Mouse (Mus musculus): ENCODE results near the gene Rbm34. TPM values are rescaled to one million over a fixed set of nuclear protein-coding genes. Genes with fewer than 3 reads are reported as not detected.

The Rbm34 gene
- polyA plus RNA-seq, 1 experiment from 2014 or later = 20.3 TPM

DNA sequence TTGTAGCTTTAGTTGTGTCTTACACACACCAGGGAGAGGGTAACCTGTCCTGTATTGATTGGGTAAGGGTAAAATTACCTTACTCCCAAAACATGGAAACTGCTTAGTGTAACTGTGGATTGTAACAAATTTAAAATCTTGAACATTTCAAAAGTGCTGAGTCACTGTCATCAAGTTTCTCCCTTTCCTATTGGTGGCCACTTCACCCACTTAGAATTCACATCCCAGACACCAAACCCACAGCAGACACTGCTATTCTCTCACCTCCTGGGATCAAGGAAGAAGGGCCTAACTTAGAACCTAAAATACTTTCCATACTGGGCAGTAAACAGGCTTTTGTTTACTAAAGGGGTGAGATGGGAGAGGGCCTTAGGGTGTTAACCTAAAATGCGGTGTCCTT lies 38.6 kb downstream of the Rbm34 start:
- no peak overlapping the region for H3K27ac ChIP-seq (replicated peaks; ENCODE audit: low read depth, low read length)
- no peaks in the 10 kb centered on the region for H3K9me3 ChIP-seq (ENCODE audit: control insufficient read depth, low read length)
- DNase-seq (ENCODE audit: low spot score) = no peak
- H3K9ac ChIP-seq (ENCODE audit: low read depth, low read length) = no peak overlapping the region
- no peak for ATAC-seq (ENCODE audit: low read depth)
- no peaks in the 10 kb centered on the region for H3K4me1 ChIP-seq (ENCODE audit: control insufficient read depth, insufficient read depth, low read length)
- H3K36me3 ChIP-seq (ENCODE audit: control insufficient read depth, insufficient read depth, low read length) = peaks cover 64% of the 10 kb centered on the region
- H3K4me2 ChIP-seq (ENCODE audit: low read depth, low read length) = no peak overlapping the region
- H3K27me3 ChIP-seq (replicated peaks; ENCODE audit: control insufficient read depth, insufficient read depth, low read length) = no peaks in the 10 kb centered on the region
- H3K4me3 ChIP-seq (ENCODE audit: low read depth, low read length) = no peak overlapping the region
- 74% methylated on average over 1 of the region's 1 CpGs for WGBS

DNA sequence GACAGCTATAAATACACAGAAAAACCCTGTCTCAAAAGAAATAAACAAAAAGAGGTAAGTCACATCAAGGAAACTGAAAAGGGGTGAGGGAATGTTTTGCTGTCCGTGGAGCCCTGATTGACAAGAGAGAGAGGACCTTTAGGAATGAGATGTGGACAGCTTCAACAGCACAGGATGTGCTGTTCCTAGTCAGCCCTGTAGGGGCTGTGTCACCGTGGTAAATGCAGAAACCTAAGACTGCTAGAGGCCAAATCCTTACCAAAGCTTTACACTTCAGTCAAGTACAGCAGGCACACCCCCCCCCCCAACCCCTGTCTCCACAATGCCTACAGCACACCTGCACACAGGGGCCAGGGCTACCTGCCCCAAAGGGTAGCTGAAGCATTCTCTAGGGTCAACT lies 39.2 kb downstream of the Rbm34 start:
- no peak overlapping the region for H3K4me3 ChIP-seq (ENCODE audit: low read depth, low read length)
- no peaks in the 10 kb centered on the region for H3K27me3 ChIP-seq (replicated peaks; ENCODE audit: control insufficient read depth, insufficient read depth, low read length)
- 35% methylated on average over 2 of the region's 2 CpGs for WGBS
- no peak overlapping the region for H3K9ac ChIP-seq (ENCODE audit: low read depth, low read length)
- H3K9me3 ChIP-seq (ENCODE audit: control insufficient read depth, low read length) = no peaks in the 10 kb centered on the region
- no peak overlapping the region for H3K4me2 ChIP-seq (ENCODE audit: low read depth, low read length)
- DNase-seq (ENCODE audit: low spot score) (no peak), ATAC-seq (ENCODE audit: low read depth) (no peak)
- peaks cover 58% of the 10 kb centered on the region for H3K36me3 ChIP-seq (ENCODE audit: control insufficient read depth, insufficient read depth, low read length)
- H3K4me1 ChIP-seq (ENCODE audit: control insufficient read depth, insufficient read depth, low read length) = no peaks in the 10 kb centered on the region
- no peak overlapping the region for H3K27ac ChIP-seq (replicated peaks; ENCODE audit: low read depth, low read length)

DNA sequence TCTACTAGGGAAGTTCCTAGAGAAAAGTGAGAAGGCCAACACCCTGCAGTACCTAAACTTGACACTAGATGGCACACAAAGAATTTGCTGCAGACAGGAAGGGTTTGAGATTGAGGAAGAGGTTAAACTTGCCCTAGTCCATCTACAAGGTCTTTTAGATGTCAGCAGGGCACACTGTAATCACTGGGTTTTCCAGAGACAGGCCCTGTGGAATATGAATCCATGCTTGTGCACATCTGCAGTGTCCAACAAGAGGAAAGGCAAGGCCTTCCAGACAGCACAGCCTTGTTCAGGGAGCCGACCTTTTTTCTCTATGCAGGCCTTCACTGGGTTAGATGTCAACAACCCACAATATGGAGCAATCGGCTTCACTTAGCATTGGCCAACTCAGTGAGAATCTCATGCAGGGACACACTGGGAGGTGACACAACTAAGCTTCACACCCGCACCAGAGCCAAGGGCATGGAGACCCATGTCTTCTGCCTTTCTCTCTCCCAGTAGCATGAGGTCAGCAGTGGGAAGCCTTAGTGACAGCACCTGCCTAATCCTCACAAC lies 41.2 kb downstream of the Rbm34 start:
- Histone ChIP-seq H3K9ac (ENCODE audit: low read depth, low read length) (no peak overlapping the region), H3K27me3 (replicated peaks; ENCODE audit: control insufficient read depth, insufficient read depth, low read length) (no peaks in the 10 kb centered on the region), H3K4me2 (ENCODE audit: low read depth, low read length) (no peak overlapping the region), H3K4me1 (ENCODE audit: control insufficient read depth, insufficient read depth, low read length) (no peaks in the 10 kb centered on the region), H3K9me3 (ENCODE audit: control insufficient read depth, low read length) (no peaks in the 10 kb centered on the region), H3K27ac (replicated peaks; ENCODE audit: low read depth, low read length) (no peak overlapping the region), H3K36me3 (ENCODE audit: control insufficient read depth, insufficient read depth, low read length) (peaks cover 40% of the 10 kb centered on the region), H3K4me3 (ENCODE audit: low read depth, low read length) (no peak overlapping the region)
- peak; percentile 59 for DNase-seq (ENCODE audit: low spot score)
- peak; percentile 32; the same call in 1 of the 2 replicates for ATAC-seq (ENCODE audit: low read depth)
- WGBS = 72% methylated on average over 3 of the region's 3 CpGs

DNA sequence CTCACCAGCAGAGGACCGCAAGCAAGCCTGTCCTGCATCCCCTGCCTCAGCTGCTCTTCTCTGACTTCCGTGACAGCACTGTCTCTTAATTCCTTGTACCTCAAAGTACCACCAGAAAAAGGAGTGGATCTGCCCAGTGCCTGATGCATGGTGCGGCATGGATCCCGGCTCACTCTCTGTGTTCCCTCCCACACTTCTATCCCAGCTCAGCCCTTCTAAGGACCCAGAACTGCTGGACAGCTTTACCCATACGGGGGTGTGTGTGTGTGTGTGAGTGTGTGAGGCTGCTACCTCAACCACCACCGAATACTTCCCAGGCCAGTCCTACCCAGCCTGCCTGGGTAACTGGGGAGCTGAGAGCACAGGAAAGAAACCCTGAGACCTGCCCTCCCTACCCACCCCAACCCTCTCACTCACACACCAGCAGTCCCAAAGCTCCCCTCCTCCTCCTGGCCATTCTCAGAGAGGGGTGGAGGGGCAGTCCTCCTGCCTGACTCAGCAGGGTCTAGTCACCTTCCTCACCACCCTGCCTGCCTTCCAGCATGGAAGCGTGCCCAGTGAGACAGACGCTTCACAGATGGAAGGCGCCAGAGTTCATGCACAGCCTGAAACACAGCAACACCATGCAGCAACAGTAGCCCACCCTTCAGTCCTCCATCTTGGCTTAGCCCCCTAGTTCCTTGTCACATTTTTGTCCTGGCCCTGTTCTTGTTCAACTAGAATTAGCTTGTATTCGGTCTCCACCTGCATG lies 41.9 kb downstream of the Rbm34 start:
- WGBS = 89% methylated on average over 9 of the region's 10 CpGs
- no peak for ATAC-seq (ENCODE audit: low read depth)
- no peak overlapping the region for H3K27ac ChIP-seq (replicated peaks; ENCODE audit: low read depth, low read length)
- DNase-seq (ENCODE audit: low spot score) = no peak
- no peaks in the 10 kb centered on the region for H3K27me3 ChIP-seq (replicated peaks; ENCODE audit: control insufficient read depth, insufficient read depth, low read length)
- no peak overlapping the region for H3K9ac ChIP-seq (ENCODE audit: low read depth, low read length)
- H3K4me3 ChIP-seq (ENCODE audit: low read depth, low read length) = no peak overlapping the region
- H3K9me3 ChIP-seq (ENCODE audit: control insufficient read depth, low read length) = no peaks in the 10 kb centered on the region
- peaks cover 35% of the 10 kb centered on the region for H3K36me3 ChIP-seq (ENCODE audit: control insufficient read depth, insufficient read depth, low read length)
- H3K4me2 ChIP-seq (ENCODE audit: low read depth, low read length) = no peak overlapping the region
- H3K4me1 ChIP-seq (ENCODE audit: control insufficient read depth, insufficient read depth, low read length) = no peaks in the 10 kb centered on the region

DNA sequence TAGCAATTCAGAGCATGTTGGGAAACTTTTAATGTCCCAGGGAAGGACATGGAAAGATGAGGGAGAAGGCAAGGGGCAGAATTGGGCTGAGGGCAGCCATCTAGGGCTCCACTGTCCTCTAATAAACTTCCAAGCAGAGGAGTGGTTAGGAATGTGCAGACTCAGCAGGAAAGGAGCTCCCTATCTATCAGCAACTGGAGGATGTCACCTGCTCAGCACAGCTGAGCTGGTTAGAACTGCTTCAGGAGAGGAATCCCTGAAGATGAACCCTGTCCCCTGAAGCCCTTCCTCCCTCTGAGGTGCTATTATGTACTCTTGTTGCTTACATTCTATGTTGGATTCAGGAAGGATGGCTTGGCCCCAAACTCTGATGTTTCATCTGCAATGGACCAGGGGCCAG lies 42.8 kb downstream of the Rbm34 start:
- H3K36me3 ChIP-seq (ENCODE audit: control insufficient read depth, insufficient read depth, low read length) = peaks cover 26% of the 10 kb centered on the region
- H3K27ac ChIP-seq (replicated peaks; ENCODE audit: low read depth, low read length) = no peak overlapping the region
- DNase-seq (ENCODE audit: low spot score) (no peak), ATAC-seq (ENCODE audit: low read depth) (no peak)
- H3K9me3 ChIP-seq (ENCODE audit: control insufficient read depth, low read length) = no peaks in the 10 kb centered on the region
- H3K4me2 ChIP-seq (ENCODE audit: low read depth, low read length) = no peak overlapping the region
- no peak overlapping the region for H3K9ac ChIP-seq (ENCODE audit: low read depth, low read length)
- no peaks in the 10 kb centered on the region for H3K27me3 ChIP-seq (replicated peaks; ENCODE audit: control insufficient read depth, insufficient read depth, low read length)
- no peak overlapping the region for H3K4me3 ChIP-seq (ENCODE audit: low read depth, low read length)
- H3K4me1 ChIP-seq (ENCODE audit: control insufficient read depth, insufficient read depth, low read length) = no peaks in the 10 kb centered on the region

DNA sequence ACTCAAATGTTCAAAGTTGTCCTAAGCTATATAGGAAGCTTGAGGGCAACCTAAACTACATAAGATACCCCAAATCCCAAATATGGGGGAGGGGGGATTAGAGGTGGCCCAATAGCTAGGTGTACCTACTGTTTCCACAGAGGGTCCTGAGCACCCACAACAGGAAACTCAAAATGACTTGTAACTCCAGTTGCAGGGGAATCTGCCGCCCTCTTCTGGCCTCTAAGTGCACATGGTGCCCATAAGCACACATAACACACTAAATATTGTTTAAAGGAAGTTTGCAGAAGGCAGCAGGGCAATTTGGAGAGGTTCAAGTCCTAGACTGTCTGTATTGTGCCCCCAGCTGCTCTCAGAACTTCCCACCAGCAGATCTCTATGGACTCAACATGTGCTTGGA lies 43.8 kb downstream of the Rbm34 start:
- DNase-seq (ENCODE audit: low spot score) (no peak), ATAC-seq (ENCODE audit: low read depth) (no peak)
- Histone ChIP-seq H3K4me2 (ENCODE audit: low read depth, low read length) (no peak overlapping the region), H3K27me3 (replicated peaks; ENCODE audit: control insufficient read depth, insufficient read depth, low read length) (no peaks in the 10 kb centered on the region), H3K9me3 (ENCODE audit: control insufficient read depth, low read length) (no peaks in the 10 kb centered on the region), H3K9ac (ENCODE audit: low read depth, low read length) (no peak overlapping the region), H3K4me1 (ENCODE audit: control insufficient read depth, insufficient read depth, low read length) (no peaks in the 10 kb centered on the region), H3K36me3 (ENCODE audit: control insufficient read depth, insufficient read depth, low read length) (peaks cover 17% of the 10 kb centered on the region; the same call in 1 of the 2 replicates), H3K4me3 (ENCODE audit: low read depth, low read length) (no peak overlapping the region), H3K27ac (replicated peaks; ENCODE audit: low read depth, low read length) (no peak overlapping the region)
- WGBS = 63% methylated on average over 1 of the region's 1 CpGs

DNA sequence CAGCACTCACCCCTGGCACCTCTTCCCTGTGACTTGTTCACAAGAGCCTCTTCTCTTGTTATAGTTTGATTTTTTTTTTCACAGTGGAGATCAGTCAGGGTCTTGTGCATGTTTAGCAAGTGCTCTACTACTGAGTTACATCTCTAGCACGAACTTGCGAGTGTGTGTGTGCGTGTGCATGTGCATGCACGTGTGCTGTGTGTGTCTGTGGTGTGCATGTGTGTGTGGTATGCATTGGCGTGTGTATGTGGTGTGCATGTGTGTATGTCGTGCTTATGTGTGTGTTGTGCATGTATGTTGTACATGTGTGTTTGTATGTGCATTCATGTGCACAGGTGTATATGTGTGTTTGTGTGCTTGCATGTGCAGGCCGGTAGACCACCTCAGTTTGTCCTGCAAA lies 47.9 kb downstream of the Rbm34 start:
- Histone ChIP-seq H3K9me3 (ENCODE audit: control insufficient read depth, low read length) (no peaks in the 10 kb centered on the region), H3K4me2 (ENCODE audit: low read depth, low read length) (no peak overlapping the region), H3K4me3 (ENCODE audit: low read depth, low read length) (no peak overlapping the region), H3K27ac (replicated peaks; ENCODE audit: low read depth, low read length) (no peak overlapping the region), H3K36me3 (ENCODE audit: control insufficient read depth, insufficient read depth, low read length) (no peaks in the 10 kb centered on the region), H3K4me1 (ENCODE audit: control insufficient read depth, insufficient read depth, low read length) (0 out of 2 replicates have a peak, but pooled peaks cover 3% of the 10 kb centered on the region), H3K27me3 (replicated peaks; ENCODE audit: control insufficient read depth, insufficient read depth, low read length) (no peaks in the 10 kb centered on the region), H3K9ac (ENCODE audit: low read depth, low read length) (no peak overlapping the region)
- WGBS = 92% methylated on average over 7 of the region's 7 CpGs
- ATAC-seq (ENCODE audit: low read depth) = no peak
- DNase-seq (ENCODE audit: low spot score) = no peak

DNA sequence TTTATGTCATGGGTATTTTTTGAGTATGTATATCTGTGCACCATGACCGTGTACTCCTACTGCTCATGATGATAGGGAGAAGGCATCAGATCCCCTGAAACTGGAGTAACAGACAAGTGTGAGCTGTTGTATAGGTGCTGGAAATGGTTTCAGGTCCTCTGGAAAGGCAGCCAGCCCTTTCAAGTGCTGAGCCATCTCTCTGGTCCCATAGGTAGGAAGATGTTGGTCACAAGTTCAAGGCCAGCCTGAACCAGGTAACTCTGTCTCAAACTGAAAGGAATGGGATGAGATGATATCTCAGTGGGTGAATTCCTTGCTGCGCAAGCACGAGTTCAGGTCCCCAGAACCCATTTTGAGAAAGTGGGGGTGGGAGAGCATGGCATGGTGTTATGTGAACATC lies 49.4 kb downstream of the Rbm34 start:
- H3K27ac ChIP-seq (replicated peaks; ENCODE audit: low read depth, low read length) = no peak overlapping the region
- 85% methylated on average over 3 of the region's 3 CpGs for WGBS
- no peaks in the 10 kb centered on the region for H3K36me3 ChIP-seq (ENCODE audit: control insufficient read depth, insufficient read depth, low read length)
- DNase-seq (ENCODE audit: low spot score) = no peak
- no peak overlapping the region for H3K4me2 ChIP-seq (ENCODE audit: low read depth, low read length)
- no peak overlapping the region for H3K4me3 ChIP-seq (ENCODE audit: low read depth, low read length)
- no peaks in the 10 kb centered on the region for H3K9me3 ChIP-seq (ENCODE audit: control insufficient read depth, low read length)
- peaks cover 10% of the 10 kb centered on the region for H3K4me1 ChIP-seq (ENCODE audit: control insufficient read depth, insufficient read depth, low read length)
- H3K9ac ChIP-seq (ENCODE audit: low read depth, low read length) = no peak overlapping the region
- H3K27me3 ChIP-seq (replicated peaks; ENCODE audit: control insufficient read depth, insufficient read depth, low read length) = no peaks in the 10 kb centered on the region
- ATAC-seq (ENCODE audit: low read depth) = no peak

DNA sequence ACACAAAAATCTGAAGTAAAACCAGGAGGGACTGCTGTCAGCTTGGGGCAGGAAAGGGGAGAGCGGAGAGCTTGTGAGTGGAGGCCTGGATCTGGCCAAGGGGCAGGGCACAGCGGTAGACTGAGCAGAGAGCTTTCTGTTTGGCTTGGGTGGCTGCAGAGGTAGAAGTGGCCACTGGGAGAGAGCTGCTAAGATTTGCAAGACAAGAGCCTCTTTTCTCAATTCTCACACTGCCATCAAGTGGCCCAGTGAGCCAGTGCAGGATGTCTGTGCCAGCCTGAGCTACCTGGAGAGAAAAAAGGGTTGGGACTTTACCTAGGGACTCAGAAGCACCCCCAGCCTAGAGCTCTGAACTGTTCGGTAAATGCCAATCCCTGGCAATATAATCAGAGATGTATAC lies 50.0 kb downstream of the Rbm34 start:
- H3K36me3 ChIP-seq (ENCODE audit: control insufficient read depth, insufficient read depth, low read length) = no peaks in the 10 kb centered on the region
- 0 out of 2 replicates have a peak overlapping the region, but pooled peaks have one; percentile 34 for H3K27ac ChIP-seq (replicated peaks; ENCODE audit: low read depth, low read length)
- H3K9me3 ChIP-seq (ENCODE audit: control insufficient read depth, low read length) = no peaks in the 10 kb centered on the region
- ATAC-seq (ENCODE audit: low read depth) (peak; percentile 84), DNase-seq (ENCODE audit: low spot score) (peak; percentile 92)
- H3K4me3 ChIP-seq (ENCODE audit: low read depth, low read length) = no peak overlapping the region
- H3K27me3 ChIP-seq (replicated peaks; ENCODE audit: control insufficient read depth, insufficient read depth, low read length) = no peaks in the 10 kb centered on the region
- 0 out of 2 replicates have a peak overlapping the region, but pooled peaks have one; percentile 15 for H3K9ac ChIP-seq (ENCODE audit: low read depth, low read length)
- no peak overlapping the region for H3K4me2 ChIP-seq (ENCODE audit: low read depth, low read length)
- peaks cover 10% of the 10 kb centered on the region for H3K4me1 ChIP-seq (ENCODE audit: control insufficient read depth, insufficient read depth, low read length)
- 20% methylated on average over 3 of the region's 3 CpGs for WGBS
